Mouse (Mus musculus) G1E-ER4 (cell line): Measurements from ENCODE around the gene Rel. TPM values are rescaled to one million over a fixed set of nuclear protein-coding genes. Genes with fewer than 3 reads are reported as not detected.

Experiments
- GATA1 ChIP-seq: IDR thresholded peaks from one replicate; pipeline ENCODE4 v1.8.0; 2012; ENCODE audit warnings: low read length, inconsistent platforms
- polyA plus RNA-seq: library from polyadenylated mRNA; stranded (reverse); fragments of >175 nt; gene quantifications from 2 replicates; pipeline ENCODE4 v1.2.3, GENCODE M21; 2012

The Rel gene
- polyA plus RNA-seq, 1 experiment: 0.06 TPM

DNA sequence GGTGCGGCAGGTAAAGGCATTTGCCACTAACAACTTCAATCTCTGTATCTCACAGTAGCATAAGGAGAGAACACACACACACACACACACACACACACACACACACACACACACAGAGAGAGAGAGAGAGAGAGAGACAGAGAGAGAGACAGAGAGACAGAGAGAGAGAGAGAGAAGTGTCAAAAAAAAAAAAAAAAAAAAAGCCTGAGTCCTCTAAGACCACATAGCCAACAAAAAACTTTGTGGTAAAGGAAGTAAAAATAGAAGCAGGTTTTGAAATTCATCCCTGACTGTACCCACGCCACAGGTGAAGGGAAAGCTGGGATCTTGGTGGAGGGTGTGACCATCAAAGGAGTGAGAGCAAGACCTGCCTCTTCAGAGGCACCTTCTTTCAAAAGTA, 12.6 kb downstream of the Rel start:
- TF ChIP-seq GATA1: no peak

DNA sequence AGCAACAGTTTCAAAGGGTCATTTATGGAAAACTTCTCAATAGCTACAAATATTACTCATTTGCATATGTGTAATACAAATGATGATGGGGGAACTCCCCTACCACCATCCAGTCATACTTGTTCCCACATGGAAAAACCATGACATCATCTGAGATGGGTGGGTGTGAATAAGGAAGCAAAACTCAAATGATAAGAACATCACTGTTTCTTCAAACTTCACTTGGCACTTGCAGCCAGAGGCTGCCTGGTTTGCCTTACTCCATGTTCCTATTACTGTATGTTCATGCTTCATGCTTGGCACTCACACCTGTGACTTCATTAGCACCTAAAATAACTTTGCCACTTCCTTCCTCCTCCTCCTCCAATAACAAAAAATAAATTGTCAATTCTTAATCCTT, 16.4 kb downstream of the Rel start:
- TF ChIP-seq GATA1: no peak

DNA sequence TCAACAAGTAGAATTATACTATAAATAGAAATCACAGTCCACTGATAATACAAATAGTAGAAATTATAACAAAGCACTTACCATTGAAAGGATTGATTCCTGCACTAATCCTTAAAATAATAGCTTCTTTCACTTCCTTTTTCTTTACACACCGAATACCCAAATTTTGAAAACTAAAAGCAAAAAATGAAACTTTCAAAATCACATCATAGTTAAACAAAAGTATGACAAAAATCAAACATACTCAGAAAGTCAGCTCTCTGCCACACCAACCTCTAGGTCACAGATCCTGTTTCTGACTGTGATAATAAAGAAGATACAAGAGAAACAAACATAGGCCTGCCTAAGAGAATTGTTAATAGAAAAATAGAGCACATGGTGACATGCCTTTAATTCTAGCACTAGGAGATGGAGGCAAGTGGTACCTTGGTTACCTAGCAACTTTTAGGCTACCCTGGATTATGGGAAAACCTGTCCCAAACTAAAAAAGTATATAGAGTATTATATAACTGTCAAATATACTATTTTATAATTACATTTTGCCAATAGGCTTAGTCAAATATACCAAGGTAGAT, 17.5 kb downstream of the Rel start:
- no peak for TF ChIP-seq GATA1

DNA sequence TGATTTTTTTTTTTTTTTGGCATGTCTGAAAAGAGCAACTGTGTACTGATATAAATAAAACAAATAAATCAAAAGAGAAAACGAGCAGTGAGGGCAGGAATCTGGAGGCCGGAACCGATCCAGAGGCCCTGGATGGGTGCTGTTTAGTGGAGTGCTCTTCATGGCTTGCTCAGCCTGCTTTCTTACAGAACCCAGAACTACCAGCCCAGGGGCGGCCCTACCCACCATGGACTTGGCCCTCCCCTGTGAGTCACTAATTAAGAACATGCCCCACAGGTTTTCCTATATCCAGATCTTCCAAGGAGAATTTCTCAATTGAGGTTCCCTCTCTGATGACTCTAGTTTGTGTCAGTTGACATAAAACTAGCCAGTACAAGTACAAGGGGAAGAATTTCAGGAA, 24.7 kb downstream of the Rel start:
- no peak for TF ChIP-seq GATA1

DNA sequence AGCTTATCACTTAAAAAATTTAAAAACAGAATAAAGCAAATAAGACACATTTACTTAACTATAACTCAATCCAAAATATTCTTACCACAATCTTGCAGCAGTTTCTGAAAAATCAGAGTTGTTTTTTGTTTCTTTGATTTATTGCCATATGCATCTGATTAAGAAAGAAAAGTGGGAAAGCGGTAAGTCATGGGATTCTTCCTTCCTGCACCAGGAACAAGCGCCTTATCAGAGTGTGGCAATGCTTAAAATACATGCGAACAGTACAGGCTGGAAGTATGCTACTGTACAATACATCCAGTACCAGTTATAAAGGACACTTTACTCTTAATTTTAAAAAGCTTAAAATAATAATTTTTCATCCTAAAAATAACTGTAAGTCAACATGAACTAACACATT, 26.4 kb downstream of the Rel start:
- TF ChIP-seq GATA1: no peak

DNA sequence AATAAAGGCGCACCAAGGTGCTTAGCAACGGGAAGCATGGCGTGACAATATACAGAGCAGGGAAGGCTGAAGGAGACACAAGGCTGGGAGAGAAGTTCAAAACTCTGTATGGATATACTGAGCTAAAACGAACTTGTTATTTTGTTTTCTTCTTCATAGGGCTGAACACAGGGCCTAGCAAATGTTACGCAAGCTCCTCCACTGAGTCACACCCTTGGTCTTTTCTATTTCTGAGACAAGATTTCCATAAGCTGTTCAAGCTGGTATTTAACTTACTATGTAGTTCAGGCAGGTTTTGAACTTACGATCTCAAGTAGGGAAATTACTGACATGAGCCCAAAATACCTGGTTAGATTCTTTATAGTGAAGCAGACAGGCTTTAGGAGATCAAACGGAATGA, 29.4 kb downstream of the Rel start:
- no peak for TF ChIP-seq GATA1

DNA sequence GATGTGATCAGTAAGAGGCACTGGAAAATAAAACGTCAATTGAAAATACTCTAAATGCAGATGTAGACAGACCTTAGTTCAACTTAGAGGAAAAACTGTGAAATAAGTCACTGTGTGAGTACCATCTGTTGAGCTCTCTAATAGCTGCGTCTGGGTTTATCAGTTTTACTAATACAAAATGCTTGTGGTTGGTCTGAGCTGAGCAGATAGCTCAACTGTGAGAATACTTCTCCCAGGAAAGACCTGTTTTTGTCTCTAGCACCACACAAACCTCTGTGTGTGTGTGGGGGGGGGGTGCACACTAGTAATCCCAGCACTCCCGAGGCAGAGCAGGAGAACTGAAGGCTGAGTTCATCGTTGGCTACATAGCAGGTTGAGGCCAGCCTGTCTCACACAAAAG, 29.9 kb downstream of the Rel start:
- no peak for TF ChIP-seq GATA1

DNA sequence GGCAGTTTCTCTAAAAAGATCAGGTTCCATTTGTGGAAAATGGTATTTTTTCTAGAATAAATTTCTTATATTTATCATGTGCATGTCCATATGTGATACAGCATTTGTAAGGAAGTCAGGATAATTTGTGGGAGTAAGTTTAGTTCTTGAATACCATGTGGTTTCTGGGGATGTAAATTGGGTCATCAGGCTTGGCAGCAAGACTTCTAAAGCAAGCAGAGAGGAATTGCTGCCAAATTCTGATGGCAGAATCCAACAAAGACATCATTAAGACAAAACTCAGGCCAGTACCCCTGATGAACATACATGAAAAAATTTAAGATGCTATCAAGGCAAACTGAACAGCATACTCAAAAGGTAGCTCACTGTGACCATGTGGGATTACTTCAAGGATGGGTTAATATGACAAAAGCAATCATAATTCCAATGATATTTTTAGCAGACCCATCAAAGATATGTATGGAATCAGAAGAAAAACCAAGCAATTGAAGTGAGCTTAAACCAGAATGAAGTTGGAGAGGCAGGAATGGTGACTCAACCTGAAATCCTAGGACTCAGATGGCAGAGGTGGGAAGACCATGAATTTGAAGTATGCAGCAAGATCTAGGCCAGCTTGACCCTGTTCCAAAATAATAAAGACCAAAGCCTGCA, 34.8 kb downstream of the Rel start:
- no peak for TF ChIP-seq GATA1

DNA sequence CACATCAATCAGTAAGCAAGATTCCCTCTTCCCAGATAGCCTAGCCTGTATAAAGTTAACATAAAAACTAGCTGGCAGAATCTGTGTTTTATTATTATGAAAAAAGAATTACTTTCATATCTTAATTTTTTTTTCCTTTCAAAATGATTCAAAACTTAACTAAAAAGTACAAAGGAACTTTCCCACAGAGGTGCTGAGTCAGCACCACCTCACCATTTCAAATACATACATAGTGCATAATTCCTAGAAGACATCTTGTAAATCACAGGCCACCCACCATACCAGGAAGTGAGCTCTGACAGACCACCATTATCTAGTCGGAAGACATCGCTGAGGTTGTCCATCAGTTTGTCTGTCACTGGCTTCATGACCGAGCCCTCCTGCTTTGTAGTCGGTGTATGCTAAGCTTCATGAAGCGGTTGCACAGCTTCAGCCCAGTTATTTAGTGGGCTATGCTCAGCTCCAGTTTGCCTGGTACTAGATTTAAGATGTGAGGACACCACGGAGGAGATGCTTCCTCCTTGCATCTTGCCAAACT, 36.0 kb downstream of the Rel start:
- TF ChIP-seq GATA1: no peak

DNA sequence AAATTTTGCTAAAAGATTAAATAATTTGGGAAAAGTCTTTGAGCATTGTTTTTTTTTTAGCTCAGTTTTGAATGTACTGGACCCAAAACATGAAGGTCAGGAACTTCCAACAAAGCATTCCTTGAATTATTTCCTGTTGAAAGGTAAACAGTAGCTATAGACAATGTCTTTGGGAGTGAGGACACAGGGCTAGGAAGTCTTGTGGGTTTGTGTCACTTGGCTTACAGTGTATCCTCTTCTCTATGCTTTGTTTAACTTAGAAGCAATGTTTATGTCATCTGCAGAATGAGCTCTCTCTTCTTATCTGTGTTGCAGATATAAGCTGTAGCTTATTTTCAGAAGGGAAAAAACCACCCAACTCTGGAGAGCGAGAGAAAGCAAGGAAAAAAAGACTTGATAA, 37.9 kb downstream of the Rel start:
- TF ChIP-seq GATA1: no peak

DNA sequence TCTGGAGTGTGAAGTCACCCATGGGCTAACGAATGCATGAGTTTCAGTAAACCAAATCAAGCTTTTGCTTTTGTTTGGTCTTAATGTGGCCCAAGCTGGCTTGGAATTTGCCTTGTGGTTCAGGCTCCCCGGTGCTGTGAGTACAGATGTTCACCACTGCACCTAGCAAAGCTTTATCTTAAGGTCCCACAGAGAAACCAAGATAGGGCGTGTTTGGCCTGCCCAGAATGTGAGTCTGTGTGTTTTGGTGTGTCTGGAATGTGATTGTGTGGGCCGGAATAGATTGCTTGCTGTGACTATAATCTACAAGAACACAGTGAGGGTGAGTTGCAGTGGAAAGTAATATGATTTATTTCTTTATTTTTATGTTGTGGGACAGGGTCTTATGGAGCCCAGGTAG, 40.6 kb downstream of the Rel start:
- TF ChIP-seq GATA1: no peak

DNA sequence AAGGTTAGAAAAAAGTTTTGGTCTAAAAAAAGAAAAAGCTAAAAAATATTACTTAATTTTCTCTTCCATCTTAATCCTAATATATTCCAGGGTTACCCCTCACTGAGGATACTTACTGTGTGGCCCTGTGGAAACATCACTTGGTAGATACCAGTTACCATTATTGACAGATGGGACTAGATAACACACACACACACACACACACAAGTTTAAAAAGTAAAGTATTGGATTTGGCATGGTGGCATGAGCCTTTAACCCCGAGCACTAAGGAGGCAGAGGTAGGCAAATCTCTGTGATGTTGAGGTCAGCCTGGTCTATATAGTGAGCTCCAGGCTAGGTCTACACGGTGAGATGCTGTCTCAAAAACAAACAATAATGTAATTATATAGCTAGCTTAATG, 42.6 kb downstream of the Rel start:
- TF ChIP-seq GATA1: no peak

DNA sequence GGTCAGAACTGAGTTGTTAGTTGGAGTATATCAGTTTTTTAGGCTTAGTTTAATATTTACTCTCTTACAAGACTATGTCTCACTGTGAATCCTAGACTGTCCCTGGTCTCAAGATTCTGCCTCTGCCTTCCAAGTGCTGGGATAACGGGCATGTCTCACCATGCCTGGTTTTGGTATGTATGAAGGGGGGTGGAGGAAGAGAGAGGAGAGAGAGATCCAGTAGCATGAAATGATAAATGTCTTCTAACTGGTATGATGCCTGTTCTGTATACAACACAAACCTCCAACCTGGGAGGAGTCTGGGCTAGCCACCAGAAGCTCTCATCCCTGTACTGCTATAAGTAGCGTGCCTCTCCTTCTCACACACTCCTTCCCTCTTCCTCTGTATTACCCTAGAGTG, 44.3 kb downstream of the Rel start:
- TF ChIP-seq GATA1: no peak

DNA sequence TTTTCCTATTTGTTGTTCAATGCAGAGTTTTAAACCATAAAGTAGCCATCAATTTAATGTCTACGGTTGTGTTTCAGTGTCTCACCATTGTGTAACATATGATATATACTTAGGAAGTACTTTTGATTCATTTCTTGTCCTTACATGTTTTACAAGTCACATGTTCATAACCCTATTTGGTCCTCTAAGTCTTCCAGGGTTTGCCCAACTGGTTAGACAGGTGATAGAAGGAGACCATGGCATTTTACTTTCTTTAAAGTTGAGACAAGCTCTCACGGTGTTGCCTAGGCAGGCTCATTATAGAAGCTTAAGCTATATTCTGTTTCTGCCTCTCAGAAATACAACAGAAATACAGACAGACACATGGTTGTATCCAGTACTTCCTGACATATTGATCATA, 44.9 kb downstream of the Rel start:
- TF ChIP-seq GATA1: no peak

DNA sequence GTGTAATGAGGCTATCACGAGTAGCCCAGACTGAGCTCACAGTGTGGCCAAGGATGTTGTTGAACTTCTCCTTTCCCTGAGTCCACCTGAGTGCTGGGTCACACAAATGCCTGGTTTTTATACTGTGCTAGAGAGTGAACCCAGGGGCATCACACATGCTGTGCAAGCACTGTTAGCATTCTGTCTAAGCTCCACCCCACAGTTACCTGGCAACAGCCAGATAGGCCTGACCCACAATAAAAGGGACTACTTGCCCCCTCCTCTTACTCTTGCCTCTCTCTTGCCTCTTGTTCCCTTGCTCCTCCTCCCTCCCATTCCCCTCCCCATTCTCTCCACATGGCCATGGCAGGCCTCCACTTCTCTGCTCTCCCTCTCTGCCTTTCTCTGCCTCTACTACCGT, 48.4 kb downstream of the Rel start:
- TF ChIP-seq GATA1: no peak

DNA sequence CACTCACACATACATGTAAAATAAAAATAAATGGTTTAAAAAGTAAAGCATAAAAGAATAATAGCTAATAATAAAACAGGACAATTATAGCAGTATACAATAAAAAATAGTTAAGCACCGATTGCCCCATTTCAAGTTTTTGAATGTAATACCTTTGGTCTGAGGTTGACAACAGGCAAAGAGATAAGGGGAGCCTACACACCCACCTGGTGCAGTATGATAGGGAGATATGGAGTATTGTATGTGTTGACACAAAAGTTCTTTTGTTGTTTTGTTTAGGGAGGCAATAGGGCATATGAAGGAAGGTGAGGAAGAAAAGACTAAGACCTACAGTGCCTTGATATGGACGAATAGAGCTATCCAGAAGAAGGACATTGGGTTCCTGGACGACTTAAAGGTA, 50.9 kb downstream of the Rel start:
- no peak for TF ChIP-seq GATA1

DNA sequence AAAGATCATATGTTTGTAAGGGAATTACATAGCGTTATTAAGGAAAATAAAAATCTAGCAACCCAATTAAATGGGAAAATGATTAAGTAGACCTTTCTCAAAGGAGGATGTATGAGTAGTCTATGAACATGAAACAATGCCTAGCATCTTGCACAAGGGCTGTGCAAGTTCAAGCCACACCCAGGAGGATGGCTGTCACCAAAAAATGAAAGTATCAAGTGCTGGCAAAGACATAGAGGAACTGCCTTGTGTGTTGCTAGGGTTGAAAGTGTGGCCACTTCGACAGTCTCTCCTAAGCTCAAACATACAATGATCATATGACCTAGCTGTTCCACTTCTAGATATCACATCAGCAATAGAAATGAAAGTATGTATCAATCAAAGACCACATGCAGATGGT, 51.9 kb downstream of the Rel start:
- no peak for TF ChIP-seq GATA1
